Mouse (Mus musculus) cerebral cortex, adult 2 months (tissue): Measurements from ENCODE around the gene Dnah6.

Experiments
- WGBS: fragments of 180-500 bp; shearing (Covaris S2); methylation state at CpG from one replicate; pipeline ENCODE4 v1.1.7; 2018; 5-methylcytosine and 5-hydroxymethylcytosine counted together

Gene Dnah6

GRCm38 (mm10) chr6:73221189-73221957 is at the start of gene Dnah6:
Dnah6 (minus strand) TSS chr6:73221651.
- WGBS = 30% methylated on average over 25 of the region's 25 CpGs

- 89% methylated on average over 3 of the region's 3 CpGs for WGBS
These were observed 47.9 kb upstream of the Dnah6 start for GRCm38 (mm10) chr6:73269374-73269773.

GRCm38 (mm10) chr6:73267738-73268311 is 46.4 kb upstream of the Dnah6 start:
- 81% methylated on average over 8 of the region's 8 CpGs for WGBS

GRCm38 (mm10) chr6:73264801-73265200 is 43.4 kb upstream of the Dnah6 start:
- WGBS = 60% methylated on average over 2 of the region's 2 CpGs

GRCm38 (mm10) chr6:73260110-73260509 is 38.7 kb upstream of the Dnah6 start:
- 52% methylated on average over 6 of the region's 6 CpGs for WGBS

- 93% methylated on average over 7 of the region's 7 CpGs for WGBS
These were observed 35.6 kb upstream of the Dnah6 start for GRCm38 (mm10) chr6:73257068-73257467.

GRCm38 (mm10) chr6:73254307-73255228 is 33.1 kb upstream of the Dnah6 start:
- WGBS = 56% methylated on average over 9 of the region's 9 CpGs

GRCm38 (mm10) chr6:73253584-73253983 is 32.1 kb upstream of the Dnah6 start:
- WGBS = 81% methylated on average over 4 of the region's 4 CpGs

- whole genome bisulfite sequencing = 93% methylated on average over 2 of the region's 2 CpGs
These were observed 31.6 kb upstream of the Dnah6 start for GRCm38 (mm10) chr6:73253006-73253405.

- WGBS = 76% methylated on average over 11 of the region's 11 CpGs
These were observed 29.9 kb upstream of the Dnah6 start for GRCm38 (mm10) chr6:73251336-73251735.

- 41% methylated on average over 4 of the region's 4 CpGs for WGBS
These were observed 28.4 kb upstream of the Dnah6 start for GRCm38 (mm10) chr6:73249851-73250250.

- whole genome bisulfite sequencing = 1% methylated on average over 12 of the region's 12 CpGs
These were observed 27.6 kb upstream of the Dnah6 start for GRCm38 (mm10) chr6:73249049-73249422.

- under 1% methylated on average over 57 of the region's 58 CpGs for WGBS
These were observed 27.0 kb upstream of the Dnah6 start, which contains the start of gene Suclg1 for GRCm38 (mm10) chr6:73248237-73249048. Suclg1 (plus strand) TSS chr6:73248382.

GRCm38 (mm10) chr6:73247452-73247851 is 26.0 kb upstream of the Dnah6 start:
- 44% methylated on average over 4 of the region's 4 CpGs for WGBS

- 74% methylated on average over 2 of the region's 2 CpGs for WGBS
These were observed 25.4 kb upstream of the Dnah6 start for GRCm38 (mm10) chr6:73246821-73247220.

- WGBS = 58% methylated on average over 3 of the region's 3 CpGs
These were observed 14.2 kb upstream of the Dnah6 start for GRCm38 (mm10) chr6:73235650-73236049.

GRCm38 (mm10) chr6:73234302-73234900 is 12.9 kb upstream of the Dnah6 start:
- WGBS = 46% methylated on average over 6 of the region's 6 CpGs

GRCm38 (mm10) chr6:73233202-73233726 is 11.8 kb upstream of the Dnah6 start:
- 94% methylated on average over 6 of the region's 6 CpGs for WGBS

GRCm38 (mm10) chr6:73232152-73232584 is 10.7 kb upstream of the Dnah6 start:
- WGBS = 78% methylated on average over 12 of the region's 12 CpGs

GRCm38 (mm10) chr6:73228881-73229280 is 7.4 kb upstream of the Dnah6 start:
- 75% methylated on average over 3 of the region's 3 CpGs for WGBS

- WGBS = 49% methylated on average over 4 of the region's 4 CpGs
These were observed 7.0 kb upstream of the Dnah6 start for GRCm38 (mm10) chr6:73228408-73228807.
